Mouse (Mus musculus): ENCODE measurements around the gene Uap1l1. TPM values are rescaled to one million over a fixed set of nuclear protein-coding genes. Genes with fewer than 3 reads are reported as not detected.

Uap1l1 gene
- polyA plus RNA-seq, 1 experiment from 2014 or later, result 4.1 TPM

GRCm38 (mm10) chr2:25376589-25376988 is 11.1 kb upstream of the Uap1l1 start:
- ATAC-seq (ENCODE audit: low FRiP score) (no peak), DNase-seq (ENCODE audit: low spot score) (peak; percentile 61)
- Histone ChIP-seq H3K27me3 (ENCODE audit: control insufficient read depth, insufficient read depth, low read length) (no peaks in the 10 kb centered on the region), H3K36me3 (ENCODE audit: control insufficient read depth, insufficient read depth, low read length) (no peaks in the 10 kb centered on the region), H3K9ac (ENCODE audit: low read depth, low read length) (no peak overlapping the region), H3K4me1 (replicated peaks; ENCODE audit: control insufficient read depth, insufficient read depth, low read length) (peaks cover 6% of the 10 kb centered on the region), H3K4me2 (replicated peaks; ENCODE audit: low read depth, low read length) (no peak overlapping the region), H3K27ac (ENCODE audit: low read depth, low read length) (no peak overlapping the region), H3K4me3 (ENCODE audit: low read depth, low read length) (no peak overlapping the region), H3K9me3 (ENCODE audit: control insufficient read depth, low read length) (no peaks in the 10 kb centered on the region)
- 78% methylated on average over 4 of the region's 4 CpGs for WGBS

- Histone ChIP-seq H3K4me3 (ENCODE audit: low read depth, low read length) (peak overlapping the region; percentile 85), H3K36me3 (ENCODE audit: control insufficient read depth, insufficient read depth, low read length) (no peaks in the 10 kb centered on the region), H3K27ac (ENCODE audit: low read depth, low read length) (no peak overlapping the region), H3K4me2 (replicated peaks; ENCODE audit: low read depth, low read length) (peak overlapping the region; percentile 98), H3K4me1 (replicated peaks; ENCODE audit: control insufficient read depth, insufficient read depth, low read length) (peaks cover 6% of the 10 kb centered on the region), H3K9ac (ENCODE audit: low read depth, low read length) (peak overlapping the region; percentile 62), H3K9me3 (ENCODE audit: control insufficient read depth, low read length) (no peaks in the 10 kb centered on the region), H3K27me3 (ENCODE audit: control insufficient read depth, insufficient read depth, low read length) (no peaks in the 10 kb centered on the region)
- ATAC-seq (ENCODE audit: low FRiP score), result no peak
- DNase-seq (ENCODE audit: low spot score), result no peak
- 19% methylated on average over 2 of the region's 2 CpGs for whole genome bisulfite sequencing
Measured at GRCm38 (mm10) chr2:25373431-25373830, 7.9 kb upstream of the Uap1l1 start.

- Histone ChIP-seq H3K4me2 (replicated peaks; ENCODE audit: low read depth, low read length) (peak overlapping the region; percentile 98), H3K9me3 (ENCODE audit: control insufficient read depth, low read length) (no peaks in the 10 kb centered on the region), H3K36me3 (ENCODE audit: control insufficient read depth, insufficient read depth, low read length) (no peaks in the 10 kb centered on the region), H3K9ac (ENCODE audit: low read depth, low read length) (peak overlapping the region; percentile 62), H3K27me3 (ENCODE audit: control insufficient read depth, insufficient read depth, low read length) (no peaks in the 10 kb centered on the region), H3K4me3 (ENCODE audit: low read depth, low read length) (peak overlapping the region; percentile 85), H3K27ac (ENCODE audit: low read depth, low read length) (peak overlapping the region; percentile 47; the same call in 1 of the 2 replicates), H3K4me1 (replicated peaks; ENCODE audit: control insufficient read depth, insufficient read depth, low read length) (peaks cover 6% of the 10 kb centered on the region)
- peak; percentile 6; the same call in 1 of the 2 replicates for ATAC-seq (ENCODE audit: low FRiP score)
- no peak for DNase-seq (ENCODE audit: low spot score)
- WGBS, result 3% methylated on average over 41 of the region's 42 CpGs
Measured at GRCm38 (mm10) chr2:25372644-25373391, 7.3 kb upstream of the Uap1l1 start.

- peak within 1 kb of the TSS; percentile 83 for H3K27ac ChIP-seq (ENCODE audit: low read depth, low read length)
- peak within 1 kb of the TSS; percentile 85 for H3K4me3 ChIP-seq (ENCODE audit: low read depth, low read length)
- ATAC-seq (ENCODE audit: low FRiP score) (peak; percentile 93), DNase-seq (ENCODE audit: low spot score) (peak; percentile 88)
- no peaks in the 10 kb centered on the region for H3K27me3 ChIP-seq (ENCODE audit: control insufficient read depth, insufficient read depth, low read length)
- peak within 1 kb of the TSS; percentile 98 for H3K4me2 ChIP-seq (replicated peaks; ENCODE audit: low read depth, low read length)
- H3K9me3 ChIP-seq (ENCODE audit: control insufficient read depth, low read length), result no peaks in the 10 kb centered on the region
- H3K4me1 ChIP-seq (replicated peaks; ENCODE audit: control insufficient read depth, insufficient read depth, low read length), result peaks cover 6% of the 10 kb centered on the region
- no peaks in the 10 kb centered on the region for H3K36me3 ChIP-seq (ENCODE audit: control insufficient read depth, insufficient read depth, low read length)
- H3K9ac ChIP-seq (ENCODE audit: low read depth, low read length), result peak within 1 kb of the TSS; percentile 70
- under 1% methylated on average over 64 of the region's 65 CpGs for WGBS
Measured at GRCm38 (mm10) chr2:25371764-25372643, 6.5 kb upstream of the Uap1l1 start, which contains the start of gene Sapcd2. Gene Sapcd2 (plus strand): TSS chr2:25372321.

DNA sequence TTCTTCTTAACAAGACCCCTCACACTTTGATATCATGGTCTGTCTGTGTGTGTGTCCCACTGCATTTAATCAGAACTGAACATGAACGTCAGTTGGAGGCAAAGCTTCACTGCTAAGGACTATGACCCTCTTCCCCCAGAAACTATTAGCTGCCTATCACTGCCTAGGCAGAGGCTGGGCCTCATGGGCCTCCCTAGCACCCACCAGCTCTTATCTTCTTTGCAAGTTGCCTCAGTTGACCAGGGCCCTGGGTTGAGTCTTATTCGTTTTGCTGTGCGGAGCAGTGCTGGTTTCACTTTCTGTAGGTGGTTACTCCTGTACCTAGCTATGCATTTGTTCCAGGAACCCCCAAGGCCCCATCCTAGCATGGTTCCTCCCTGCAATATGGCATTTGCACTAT is 4.5 kb upstream of the Uap1l1 start:
- 81% methylated on average over 3 of the region's 3 CpGs for WGBS
- DNase-seq (ENCODE audit: low spot score) (no peak), ATAC-seq (ENCODE audit: low FRiP score) (no peak)
- Histone ChIP-seq H3K27ac (ENCODE audit: low read depth, low read length) (no peak overlapping the region), H3K4me2 (replicated peaks; ENCODE audit: low read depth, low read length) (no peak overlapping the region), H3K4me1 (replicated peaks; ENCODE audit: control insufficient read depth, insufficient read depth, low read length) (peaks cover 6% of the 10 kb centered on the region), H3K36me3 (ENCODE audit: control insufficient read depth, insufficient read depth, low read length) (no peaks in the 10 kb centered on the region), H3K9me3 (ENCODE audit: control insufficient read depth, low read length) (no peaks in the 10 kb centered on the region), H3K4me3 (ENCODE audit: low read depth, low read length) (no peak overlapping the region), H3K9ac (ENCODE audit: low read depth, low read length) (no peak overlapping the region), H3K27me3 (ENCODE audit: control insufficient read depth, insufficient read depth, low read length) (peaks cover 4% of the 10 kb centered on the region)

DNA sequence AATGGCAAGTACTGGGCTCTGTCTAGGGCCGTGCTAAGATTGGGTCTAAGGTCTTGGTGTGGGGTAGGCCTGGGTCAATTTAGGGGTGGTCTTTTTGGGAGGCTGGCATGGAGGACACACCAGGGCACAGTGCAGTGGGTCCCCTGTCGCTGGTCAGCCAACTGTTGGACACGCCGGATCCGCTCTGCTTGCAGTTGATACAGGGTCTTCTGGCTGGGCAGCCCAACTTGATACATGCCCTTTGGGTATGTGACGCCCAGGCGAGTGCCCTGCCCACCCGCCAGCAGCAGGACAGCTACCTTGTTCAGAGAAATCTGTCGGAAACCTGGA is 756 bp downstream of the Uap1l1 start:
- peak overlapping the region; percentile 45 for H3K4me3 ChIP-seq (ENCODE audit: low read depth, low read length)
- H3K4me1 ChIP-seq (replicated peaks; ENCODE audit: control insufficient read depth, insufficient read depth, low read length), result 0 out of 2 replicates have a peak, but pooled peaks cover 3% of the 10 kb centered on the region
- 27% methylated on average over 9 of the region's 9 CpGs for WGBS
- peak overlapping the region; percentile 56; the same call in 1 of the 2 replicates for H3K9ac ChIP-seq (ENCODE audit: low read depth, low read length)
- DNase-seq (ENCODE audit: low spot score), result no peak
- peaks cover 21% of the 10 kb centered on the region for H3K27me3 ChIP-seq (ENCODE audit: control insufficient read depth, insufficient read depth, low read length)
- ATAC-seq (ENCODE audit: low FRiP score), result peak; percentile 17; the same call in 1 of the 2 replicates
- H3K4me2 ChIP-seq (replicated peaks; ENCODE audit: low read depth, low read length), result peak overlapping the region; percentile 96
- H3K27ac ChIP-seq (ENCODE audit: low read depth, low read length), result no peak overlapping the region
- no peaks in the 10 kb centered on the region for H3K9me3 ChIP-seq (ENCODE audit: control insufficient read depth, low read length)
- H3K36me3 ChIP-seq (ENCODE audit: control insufficient read depth, insufficient read depth, low read length), result no peaks in the 10 kb centered on the region

DNA sequence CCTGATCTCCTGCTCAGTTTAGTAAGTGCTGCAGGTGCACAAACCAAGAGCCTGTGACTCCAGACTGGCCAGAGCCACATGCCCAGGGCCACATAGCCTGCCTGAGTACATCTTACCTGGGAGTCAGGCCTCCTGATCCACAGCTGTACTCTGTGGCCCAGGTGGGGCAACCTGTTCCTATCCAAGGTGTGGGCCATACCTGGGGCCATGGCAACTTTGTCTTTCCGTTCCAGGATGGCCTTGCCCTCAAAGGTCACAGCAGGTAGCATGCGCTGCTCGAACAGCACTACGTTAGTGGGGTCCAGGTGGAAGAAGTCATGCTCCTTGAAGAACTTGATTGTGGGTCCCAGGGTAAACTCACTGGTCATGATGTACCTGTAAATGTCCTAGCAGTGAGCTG is 1.2 kb downstream of the Uap1l1 start:
- Histone ChIP-seq H3K27me3 (ENCODE audit: control insufficient read depth, insufficient read depth, low read length) (peaks cover 21% of the 10 kb centered on the region), H3K9me3 (ENCODE audit: control insufficient read depth, low read length) (no peaks in the 10 kb centered on the region), H3K36me3 (ENCODE audit: control insufficient read depth, insufficient read depth, low read length) (no peaks in the 10 kb centered on the region), H3K27ac (ENCODE audit: low read depth, low read length) (no peak overlapping the region), H3K4me2 (replicated peaks; ENCODE audit: low read depth, low read length) (no peak overlapping the region), H3K4me1 (replicated peaks; ENCODE audit: control insufficient read depth, insufficient read depth, low read length) (0 out of 2 replicates have a peak, but pooled peaks cover 3% of the 10 kb centered on the region), H3K4me3 (ENCODE audit: low read depth, low read length) (no peak overlapping the region), H3K9ac (ENCODE audit: low read depth, low read length) (no peak overlapping the region)
- WGBS, result 83% methylated on average over 4 of the region's 4 CpGs
- DNase-seq (ENCODE audit: low spot score), result no peak
- no peak for ATAC-seq (ENCODE audit: low FRiP score)

- ATAC-seq (ENCODE audit: low FRiP score) (no peak), DNase-seq (ENCODE audit: low spot score) (no peak)
- Histone ChIP-seq H3K4me1 (replicated peaks; ENCODE audit: control insufficient read depth, insufficient read depth, low read length) (0 out of 2 replicates have a peak, but pooled peaks cover 3% of the 10 kb centered on the region), H3K4me2 (replicated peaks; ENCODE audit: low read depth, low read length) (no peak overlapping the region), H3K36me3 (ENCODE audit: control insufficient read depth, insufficient read depth, low read length) (no peaks in the 10 kb centered on the region), H3K27ac (ENCODE audit: low read depth, low read length) (no peak overlapping the region), H3K4me3 (ENCODE audit: low read depth, low read length) (no peak overlapping the region), H3K9ac (ENCODE audit: low read depth, low read length) (no peak overlapping the region), H3K9me3 (ENCODE audit: control insufficient read depth, low read length) (no peaks in the 10 kb centered on the region), H3K27me3 (ENCODE audit: control insufficient read depth, insufficient read depth, low read length) (peaks cover 21% of the 10 kb centered on the region)
- 65% methylated on average over 13 of the region's 13 CpGs for WGBS
Measured at GRCm38 (mm10) chr2:25363478-25364178, 1.9 kb downstream of the Uap1l1 start.

All from hindbrain, embryonic 11.5 days (tissue).